In the genomic region with DNA sequence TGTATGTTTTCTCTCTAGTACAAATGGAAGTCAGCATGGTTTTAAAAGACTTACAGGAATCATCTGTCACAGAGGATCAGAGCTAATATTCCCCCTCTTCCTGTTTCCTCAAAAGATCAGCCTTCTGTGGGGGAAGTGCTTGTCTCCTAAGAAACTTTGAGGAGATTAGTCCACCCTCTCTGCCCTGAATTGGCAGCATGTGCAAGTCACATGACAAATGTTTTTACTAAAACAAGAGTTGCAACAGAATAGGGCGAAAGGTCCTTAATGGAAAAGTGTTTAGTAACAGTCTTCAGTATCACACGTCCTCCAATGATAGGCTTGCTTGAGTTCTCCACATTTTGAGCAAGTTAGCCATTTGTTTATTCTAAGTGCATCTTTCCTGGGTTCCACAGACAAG, we compare ENCODE assay signal across 19 mouse cellular contexts.
DNase-seq lines count a peak whose midpoint lies in the region; ATAC-seq and TF ChIP-seq lines count a peak whose summit lies in the region.
"Had no signal": no experiment of that assay in that cellular context is flagged by ENCODE, and none has a peak within 500 bp of the region (broad histone marks: within the 10 kb centered on the region; RNA-seq: fewer than 3 reads in every experiment).

No protein-coding gene starts in this region.

- no peak overlapping the region for H3K9ac ChIP-seq in midbrain, postnatal 0 days (replicated peaks; ENCODE audit: low read length, poor library complexity, severe bottlenecking)
- no peak overlapping the region for H3K9ac ChIP-seq in midbrain, embryonic 14.5 days (replicated peaks; ENCODE audit: low read length)
- H3K9ac ChIP-seq in hindbrain, embryonic 16.5 days (ENCODE audit: low read depth, low read length): no peak overlapping the region
- H3K9ac ChIP-seq: embryonic facial prominence, embryonic 12.5 days; forebrain, postnatal 0 days; heart, embryonic 13.5 days; hindbrain, embryonic 15.5 days; limb, embryonic 12.5 days; neural tube, embryonic 12.5 days had no signal

- no peaks in the 10 kb centered on the region for H3K27me3 ChIP-seq in midbrain, postnatal 0 days (ENCODE audit: insufficient read depth, low read length)
- H3K27me3 ChIP-seq in midbrain, embryonic 14.5 days (ENCODE audit: control insufficient read depth, insufficient read depth, low read length): no peaks in the 10 kb centered on the region
- H3K27me3 ChIP-seq in hindbrain, embryonic 16.5 days (replicated peaks; ENCODE audit: control insufficient read depth, insufficient read depth, low read length): no peaks in the 10 kb centered on the region
- H3K27me3 ChIP-seq: embryonic facial prominence, embryonic 12.5 days; heart, embryonic 13.5 days; hindbrain, embryonic 15.5 days; limb, embryonic 12.5 days; neural tube, embryonic 12.5 days had no signal

- no peak for TF ChIP-seq CTCF in midbrain, postnatal 0 days (IDR thresholded peaks at IDR 0.05)

- no peak overlapping the region for H3K4me3 ChIP-seq in midbrain, postnatal 0 days (ENCODE audit: low read depth, low read length)
- H3K4me3 ChIP-seq in midbrain, embryonic 14.5 days (replicated peaks; ENCODE audit: low read depth, low read length): no peak overlapping the region
- H3K4me3 ChIP-seq in hindbrain, embryonic 16.5 days (ENCODE audit: low read length): no peak overlapping the region
- H3K4me3 ChIP-seq: embryonic facial prominence, embryonic 12.5 days; heart, embryonic 13.5 days; hindbrain, embryonic 15.5 days; limb, embryonic 12.5 days; neural tube, embryonic 12.5 days had no signal

- no peaks in the 10 kb centered on the region for H3K36me3 ChIP-seq in midbrain, postnatal 0 days (ENCODE audit: insufficient read depth, low read length)
- H3K36me3 ChIP-seq in midbrain, embryonic 14.5 days (ENCODE audit: control insufficient read depth, insufficient read depth, low read length): no peaks in the 10 kb centered on the region
- no peaks in the 10 kb centered on the region for H3K36me3 ChIP-seq in hindbrain, embryonic 16.5 days (ENCODE audit: control insufficient read depth, insufficient read depth, low read length)
- H3K36me3 ChIP-seq: embryonic facial prominence, embryonic 12.5 days; heart, embryonic 13.5 days; hindbrain, embryonic 15.5 days; limb, embryonic 12.5 days; neural tube, embryonic 12.5 days had no signal

- WGBS in midbrain, postnatal 0 days: 82% methylated on average over 2 of the region's 2 CpGs
- 83% methylated on average over 2 of the region's 2 CpGs for WGBS in midbrain, embryonic 14.5 days
- WGBS in hindbrain, embryonic 16.5 days: 71% methylated on average over 2 of the region's 2 CpGs

- no peak overlapping the region for H3K27ac ChIP-seq in midbrain, postnatal 0 days (ENCODE audit: low read depth, low read length)
- H3K27ac ChIP-seq in midbrain, embryonic 14.5 days (replicated peaks; ENCODE audit: low read depth, low read length): no peak overlapping the region
- no peak overlapping the region for H3K27ac ChIP-seq in hindbrain, embryonic 16.5 days (ENCODE audit: low read depth, low read length)
- H3K27ac ChIP-seq: embryonic facial prominence, embryonic 12.5 days; heart, embryonic 13.5 days; hindbrain, embryonic 15.5 days; limb, embryonic 12.5 days; neural tube, embryonic 12.5 days had no signal

- DNase-seq in embryo, embryonic 11 days: peak; percentile 2
- no peak for DNase-seq in embryo, embryonic 9.5 days (ENCODE audit: extremely low spot score)
- DNase-seq in midbrain, postnatal 0 days (ENCODE audit: low spot score): peak; percentile 4
- DNase-seq in midbrain, embryonic 14.5 days: no peak
- peak; percentile 66 for DNase-seq in kidney, postnatal 25 days
- no peak for DNase-seq in thymus, postnatal 0 days (ENCODE audit: low spot score)
- DNase-seq: adrenal gland, adult 8-10 months; B cell, adult 2 months; cerebellum, adult 2 months; forebrain, postnatal 0 days; layer of hippocampus, adult 9-11 months had no signal

- ATAC-seq in midbrain, postnatal 0 days (ENCODE audit: low FRiP score): no peak
- ATAC-seq in midbrain, embryonic 14.5 days (ENCODE audit: low FRiP score, low TSS enrichment): no peak
- ATAC-seq in megakaryocyte progenitor cell, adult 5-6 weeks (replicated peaks; ENCODE audit: poor library complexity): 0 out of 2 replicates have a peak, but pooled peaks have one; percentile 14
- ATAC-seq in hindbrain, embryonic 16.5 days: no peak
- ATAC-seq: forebrain, postnatal 0 days had no signal

- H3K9me3 ChIP-seq in midbrain, postnatal 0 days (ENCODE audit: low read length): no peaks in the 10 kb centered on the region
- no peaks in the 10 kb centered on the region for H3K9me3 ChIP-seq in midbrain, embryonic 14.5 days (ENCODE audit: control insufficient read depth, low read length)
- no peaks in the 10 kb centered on the region for H3K9me3 ChIP-seq in hindbrain, embryonic 16.5 days (ENCODE audit: control insufficient read depth, low read length)
- H3K9me3 ChIP-seq: embryonic facial prominence, embryonic 12.5 days; heart, embryonic 13.5 days; hindbrain, embryonic 15.5 days; limb, embryonic 12.5 days; neural tube, embryonic 12.5 days had no signal

- H3K4me2 ChIP-seq in midbrain, postnatal 0 days (ENCODE audit: low read depth, low read length, poor library complexity, severe bottlenecking): no peak overlapping the region
- no peak overlapping the region for H3K4me2 ChIP-seq in midbrain, embryonic 14.5 days (ENCODE audit: low read length)
- no peak overlapping the region for H3K4me2 ChIP-seq in hindbrain, embryonic 16.5 days (ENCODE audit: low read length)
- H3K4me2 ChIP-seq: embryonic facial prominence, embryonic 12.5 days; heart, embryonic 13.5 days; hindbrain, embryonic 15.5 days; limb, embryonic 12.5 days; midbrain, embryonic 11.5 days; neural tube, embryonic 12.5 days had no signal

- no peaks in the 10 kb centered on the region for H3K4me1 ChIP-seq in midbrain, postnatal 0 days (ENCODE audit: insufficient read depth, low read length)
- no peaks in the 10 kb centered on the region for H3K4me1 ChIP-seq in midbrain, embryonic 14.5 days (ENCODE audit: control insufficient read depth, insufficient read depth, low read length)
- no peaks in the 10 kb centered on the region for H3K4me1 ChIP-seq in hindbrain, embryonic 16.5 days (ENCODE audit: control insufficient read depth, insufficient read depth, low read depth, low read length)
- H3K4me1 ChIP-seq: embryonic facial prominence, embryonic 12.5 days; heart, embryonic 13.5 days; hindbrain, embryonic 15.5 days; limb, embryonic 12.5 days; neural tube, embryonic 12.5 days had no signal

Comparison
In these comparisons a context has a peak if more than half of its experiments do, and no peak if none do; other contexts are left out.
1. DNase-seq: peak in embryo, embryonic 11 days (single experiment), midbrain, postnatal 0 days (single experiment) and kidney, postnatal 25 days (2 of 2); none in embryo, embryonic 9.5 days (single experiment), midbrain, embryonic 14.5 days (single experiment) and thymus, postnatal 0 days (single experiment).